Mouse (Mus musculus) lung, postnatal 0 days (tissue): Measurements from ENCODE around the gene Stn1. TPM values are rescaled to one million over a fixed set of nuclear protein-coding genes. Genes with fewer than 3 reads are reported as not detected.

ENCODE experiments used
- ATAC-seq: fragments of 200-750 bp; cut with Nextera tagmentation; 2 replicates; pipeline ENCODE4 v1.8.0; 2017; ENCODE audit warnings: moderate library complexity
- DNase-seq: peaks from one replicate; pipeline ENCODE4 v3.0.0-alpha.2; 2016; ENCODE audit warnings: low spot score
- H3K27ac ChIP-seq: fragments of 300-500 bp; sonication (generic); 2 replicates; pipeline ENCODE4 v1.5.1; 2014; ENCODE audit warnings: antibody characterized with exemption, mild to moderate bottlenecking, low read length, mixed read lengths
- H3K27me3 ChIP-seq: fragments of 300-500 bp; sonication (generic); replicated peaks from 2 replicates; pipeline ENCODE4 v1.6.1; 2014; ENCODE audit warnings: low read length, mixed read lengths; ENCODE audit not compliant: insufficient read depth
- H3K36me3 ChIP-seq: fragments of 300-500 bp; sonication (generic); 2 replicates; pipeline ENCODE4 v1.6.1; 2014; ENCODE audit warnings: low read length, mixed read lengths; ENCODE audit not compliant: insufficient read depth
- H3K4me1 ChIP-seq: fragments of 300-500 bp; sonication (generic); 2 replicates; pipeline ENCODE4 v1.6.1; 2014; ENCODE audit warnings: antibody characterized with exemption, low read depth, low read length, mixed read lengths; ENCODE audit not compliant: insufficient read depth
- H3K4me2 ChIP-seq: fragments of 300-500 bp; sonication (generic); replicated peaks from 2 replicates; pipeline ENCODE4 v1.6.1; 2014; ENCODE audit warnings: low read depth, mild to moderate bottlenecking, low read length, moderate library complexity, mixed read lengths
- H3K4me3 ChIP-seq: fragments of 300-500 bp; sonication (generic); 2 replicates; pipeline ENCODE4 v1.5.1; 2014; ENCODE audit warnings: low read depth, low read length
- H3K9ac ChIP-seq: fragments of 300-500 bp; sonication (generic); replicated peaks from 2 replicates; pipeline ENCODE4 v1.6.1; 2014; ENCODE audit warnings: low read depth, mild to moderate bottlenecking
- H3K9me3 ChIP-seq: fragments of 300-500 bp; sonication (generic); 2 replicates; pipeline ENCODE4 v1.6.1; 2016; ENCODE audit warnings: low read length, mixed read lengths
- CTCF ChIP-seq: IDR thresholded peaks from 2 replicates; pipeline ENCODE4 v1.5.1; 2016; ENCODE audit warnings: antibody characterized with exemption, mild to moderate bottlenecking
- EP300 ChIP-seq: IDR thresholded peaks from 2 replicates; pipeline ENCODE4 v1.6.1; 2016; ENCODE audit warnings: antibody characterized with exemption, mild to moderate bottlenecking, control low read depth
- WGBS: fragments of 180-500 bp; shearing (Covaris S2); extraction: QIAGEN DNeasy Blood & Tissue Kit; methylation state at CpG from one replicate; pipeline ENCODE4 v1.1.7; 2014; 5-methylcytosine and 5-hydroxymethylcytosine counted together
- polyA plus RNA-seq: library from polyadenylated mRNA; unstranded; fragments of >200 nt; fragmentation: Nextera tagmentation; extraction: Ambion mirVana; gene quantifications from 2 replicates; pipeline ENCODE4 v1.2.1, GENCODE M21; 2015

Stn1 gene
- polyA plus RNA-seq, 1 experiment from 2014 or later = 28.6 TPM

DNA sequence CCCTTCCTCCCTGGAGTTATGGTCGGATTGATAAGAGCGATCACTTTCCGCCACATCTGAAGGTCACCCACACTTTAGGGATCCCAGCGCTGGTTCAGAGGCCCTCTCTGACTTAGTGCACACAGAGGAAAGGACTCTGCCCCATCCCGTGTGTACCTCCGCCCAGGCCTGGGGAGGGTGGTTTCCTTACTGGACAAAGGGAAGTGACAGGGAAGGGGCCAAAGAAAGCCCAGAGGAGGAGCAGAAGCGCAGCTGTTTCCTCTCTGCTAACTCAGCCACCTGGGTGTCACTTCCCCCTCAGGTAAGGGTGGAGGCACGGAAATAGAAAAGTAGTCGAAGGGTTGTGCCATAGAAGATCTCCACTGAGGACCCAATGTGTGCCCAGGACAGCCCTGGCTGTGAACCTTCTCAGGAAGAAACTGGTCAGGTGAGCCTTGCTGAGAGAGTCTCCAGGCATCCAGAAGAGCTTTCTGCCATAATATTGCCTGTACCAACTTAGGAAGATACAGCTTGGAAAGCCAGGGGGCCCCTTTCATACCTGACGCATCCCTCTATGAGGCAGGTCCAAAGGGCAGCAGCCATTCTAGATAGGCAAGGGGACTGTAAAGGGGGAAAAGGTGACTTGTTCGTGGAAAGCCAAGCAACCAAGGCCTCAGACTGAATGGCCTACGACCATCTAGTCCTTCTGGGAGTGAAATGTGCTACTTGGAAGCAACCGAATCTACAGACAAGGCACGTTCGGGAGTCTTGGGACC lies 82.1 kb downstream of the Stn1 start:
- DNase-seq (peak; percentile 33), ATAC-seq (peak; percentile 33)
- Histone ChIP-seq H3K9me3 (no peaks in the 10 kb centered on the region), H3K27ac (peak overlapping the region; percentile 64), H3K4me1 (peaks cover 36% of the 10 kb centered on the region; the same call in 1 of the 2 replicates), H3K4me3 (no peak overlapping the region), H3K4me2 (no peak overlapping the region), H3K9ac (no peak overlapping the region), H3K27me3 (no peaks in the 10 kb centered on the region), H3K36me3 (no peaks in the 10 kb centered on the region)
- 77% methylated on average over 15 of the region's 15 CpGs for WGBS
- no peak; the same call in 1 of the 2 replicates for TF ChIP-seq EP300
- TF ChIP-seq CTCF = no peak

- Histone ChIP-seq H3K4me3 (no peak overlapping the region), H3K9ac (no peak overlapping the region), H3K9me3 (no peaks in the 10 kb centered on the region), H3K27me3 (no peaks in the 10 kb centered on the region), H3K4me2 (no peak overlapping the region), H3K36me3 (no peaks in the 10 kb centered on the region), H3K27ac (peak overlapping the region; percentile 64), H3K4me1 (peaks cover 31% of the 10 kb centered on the region; the same call in 1 of the 2 replicates)
- WGBS = 60% methylated on average over 11 of the region's 11 CpGs
- TF ChIP-seq EP300 (peak; percentile 20; the same call in 1 of the 2 replicates), CTCF (no peak)
- DNase-seq (no peak), ATAC-seq (no peak)
Measured at GRCm38 (mm10) chr19:47454167-47455000, 82.9 kb downstream of the Stn1 start.

GRCm38 (mm10) chr19:47453352-47453751 lies 84.0 kb downstream of the Stn1 start:
- 87% methylated on average over 7 of the region's 7 CpGs for WGBS
- H3K4me2 ChIP-seq = no peak overlapping the region
- H3K27ac ChIP-seq = peak overlapping the region; percentile 64; the same call in 1 of the 2 replicates
- no peak overlapping the region for H3K4me3 ChIP-seq
- H3K4me1 ChIP-seq = peaks cover 34% of the 10 kb centered on the region; the same call in 1 of the 2 replicates
- H3K36me3 ChIP-seq = no peaks in the 10 kb centered on the region
- TF ChIP-seq CTCF = no peak
- H3K9ac ChIP-seq = no peak overlapping the region
- no peak for DNase-seq
- H3K9me3 ChIP-seq = no peaks in the 10 kb centered on the region
- ATAC-seq = no peak
- H3K27me3 ChIP-seq = no peaks in the 10 kb centered on the region

GRCm38 (mm10) chr19:47452682-47453081 lies 84.6 kb downstream of the Stn1 start:
- peaks cover 36% of the 10 kb centered on the region; the same call in 1 of the 2 replicates for H3K4me1 ChIP-seq
- no peak for ATAC-seq
- 56% methylated on average over 10 of the region's 10 CpGs for WGBS

DNA sequence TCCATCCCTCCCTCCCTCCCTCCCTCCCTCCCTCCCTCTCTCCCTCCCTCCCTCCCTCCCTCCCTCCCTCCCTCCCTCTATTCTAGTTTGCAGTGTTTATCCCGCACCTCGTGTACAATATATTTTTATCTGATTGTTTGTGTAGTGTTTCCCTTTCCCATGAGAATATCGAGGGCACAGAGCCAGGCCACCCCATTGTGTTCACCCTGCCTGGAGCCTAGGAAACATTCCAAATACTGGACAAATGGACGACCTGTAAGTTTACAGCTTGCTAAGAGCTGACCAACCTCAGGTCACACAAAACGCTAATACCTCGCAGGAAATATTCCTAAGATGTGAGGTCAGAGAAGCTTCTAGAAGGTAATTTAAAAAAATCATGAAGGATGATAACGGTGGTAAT lies 85.1 kb downstream of the Stn1 start:
- Histone ChIP-seq H3K36me3 (no peaks in the 10 kb centered on the region), H3K27me3 (no peaks in the 10 kb centered on the region), H3K4me2 (no peak overlapping the region), H3K4me3 (no peak overlapping the region), H3K4me1 (peaks cover 39% of the 10 kb centered on the region; the same call in 1 of the 2 replicates), H3K9me3 (no peaks in the 10 kb centered on the region), H3K27ac (peak overlapping the region; percentile 70), H3K9ac (no peak overlapping the region)
- WGBS = 37% methylated on average over 7 of the region's 7 CpGs
- TF ChIP-seq CTCF = no peak
- no peak for TF ChIP-seq EP300
- DNase-seq = peak; percentile 59
- ATAC-seq = peak; percentile 59

More at GRCm38 (mm10) chr19:47452682-47453081, 84.6 kb downstream of the Stn1 start:
- Histone ChIP-seq H3K9me3 (no peaks in the 10 kb centered on the region), H3K27ac (peak overlapping the region; percentile 70), H3K4me3 (no peak overlapping the region), H3K27me3 (no peaks in the 10 kb centered on the region), H3K4me2 (no peak overlapping the region), H3K36me3 (no peaks in the 10 kb centered on the region), H3K9ac (no peak overlapping the region)
- TF ChIP-seq EP300 (no peak), CTCF (no peak)
- no peak for DNase-seq

- WGBS = 63% methylated on average over 10 of the region's 10 CpGs
- Histone ChIP-seq H3K4me2 (no peak overlapping the region), H3K9me3 (no peaks in the 10 kb centered on the region), H3K4me3 (no peak overlapping the region), H3K9ac (no peak overlapping the region), H3K4me1 (peaks cover 45% of the 10 kb centered on the region; the same call in 1 of the 2 replicates), H3K27me3 (no peaks in the 10 kb centered on the region), H3K36me3 (no peaks in the 10 kb centered on the region), H3K27ac (peak overlapping the region; percentile 65)
- TF ChIP-seq EP300 = peak; percentile 34
- no peak for TF ChIP-seq CTCF
- ATAC-seq (peak; percentile 69), DNase-seq (peak; percentile 61)
Measured at GRCm38 (mm10) chr19:47451476-47452113, 85.7 kb downstream of the Stn1 start.

Other genes starting within 250 kb of the Stn1 start
- gene Sh3pxd2a, start 73.1 kb downstream of the Stn1 start, polyA plus RNA-seq = 5.6 and 6.4 TPM in 2 replicates
- gene Slk, start 42.2 kb upstream of the Stn1 start, polyA plus RNA-seq = 14.6 and 17.2 TPM in 2 replicates
- gene Col17a1, start 154.6 kb upstream of the Stn1 start, polyA plus RNA-seq = 2.5 and 3.5 TPM in 2 replicates
- gene Sfr1, start 194.2 kb upstream of the Stn1 start, polyA plus RNA-seq = 166 and 171 TPM in 2 replicates